Mouse (Mus musculus) left cerebral cortex, adult 2 months (tissue): Measurements from ENCODE around the gene Ankrd63. TPM values are rescaled to one million over a fixed set of nuclear protein-coding genes. Genes with fewer than 3 reads are reported as not detected.

ENCODE experiments used
- DNase-seq, 2 experiments: peaks; one replicate each; pipeline ENCODE4 v3.0.0; 2021 to 2022; ENCODE audit warnings: low spot score in 2 of 2, mixed read lengths in 1 of 2; ENCODE audit errors: extremely low spot score in 1 of 2
- H3K27ac ChIP-seq: fragments of 200-600 bp; 2 replicates; pipeline ENCODE4 v1.8.1; 2022
- H3K4me3 ChIP-seq: fragments of 200-600 bp; 2 replicates; pipeline ENCODE4 v1.8.1; 2022
- CTCF ChIP-seq: fragments of 200-600 bp; IDR thresholded peaks from 2 replicates; pipeline ENCODE4 v1.8.1; 2022; ENCODE audit warnings: antibody characterized with exemption, mild to moderate bottlenecking, moderate library complexity
- intact Hi-C: fragments of 180-260 bp; cut with DNase I; formaldehyde crosslinking; loops from one replicate; pipeline ENCODE4 v1.15.1; 2025
- total RNA-seq, 2 experiments: library from RNA; stranded (reverse); gene quantifications; 2 replicates each; pipeline ENCODE4 v1.2.3; 2021

The Ankrd63 gene
- total RNA-seq, 2 experiments from 2014 or later: 22.3 to 28.5 TPM

GRCm38 (mm10) chr2:118682544-118683260 lies 21.1 kb downstream of the Ankrd63 start:
- DNase-seq: no peak
- TF ChIP-seq CTCF: no peak
- Histone ChIP-seq H3K4me3 (no peak overlapping the region), H3K27ac (no peak overlapping the region)
- intact Hi-C loops: no loop called here

- TF ChIP-seq CTCF: no peak
- intact Hi-C loops: no loop called here
- Histone ChIP-seq H3K4me3 (no peak overlapping the region), H3K27ac (no peak overlapping the region)
- DNase-seq: no peak
Observed at GRCm38 (mm10) chr2:118680926-118681325, 22.8 kb downstream of the Ankrd63 start.

- no peak overlapping the region for H3K4me3 ChIP-seq
- no peak overlapping the region for H3K27ac ChIP-seq
- intact Hi-C loops: no loop called here
- no peak for TF ChIP-seq CTCF
- DNase-seq: no peak
Observed at GRCm38 (mm10) chr2:118679577-118679976, 24.2 kb downstream of the Ankrd63 start.

GRCm38 (mm10) chr2:118677817-118678216 lies 25.9 kb downstream of the Ankrd63 start:
- intact Hi-C loops: no loop called here
- H3K4me3 ChIP-seq: peak overlapping the region; percentile 55
- DNase-seq: no peak

GRCm38 (mm10) chr2:118676839-118677741 lies 26.7 kb downstream of the Ankrd63 start:
- peak overlapping the region; percentile 55 for H3K4me3 ChIP-seq
- TF ChIP-seq CTCF: no peak
- DNase-seq: peak in 1 of 2 experiments; percentile 46
- intact Hi-C loops: no loop called here
- H3K27ac ChIP-seq: peak overlapping the region; percentile 63

More at GRCm38 (mm10) chr2:118677817-118678216, 25.9 kb downstream of the Ankrd63 start:
- peak overlapping the region; percentile 63; the same call in 1 of the 2 replicates for H3K27ac ChIP-seq
- TF ChIP-seq CTCF: no peak

- no peak for TF ChIP-seq CTCF
- DNase-seq: no peak
- intact Hi-C loops: no loop called here
- Histone ChIP-seq H3K4me3 (no peak overlapping the region), H3K27ac (no peak overlapping the region)
Observed at GRCm38 (mm10) chr2:118674500-118674899, 29.3 kb downstream of the Ankrd63 start.

- no peak overlapping the region for H3K27ac ChIP-seq
- intact Hi-C loops: no loop called here
- no peak for DNase-seq
- no peak for TF ChIP-seq CTCF
- H3K4me3 ChIP-seq: no peak overlapping the region
Observed at GRCm38 (mm10) chr2:118673686-118674465, 29.9 kb downstream of the Ankrd63 start.

GRCm38 (mm10) chr2:118671728-118672127 lies 32.0 kb downstream of the Ankrd63 start:
- Histone ChIP-seq H3K4me3 (no peak overlapping the region), H3K27ac (no peak overlapping the region)
- DNase-seq: no peak
- intact Hi-C loops: no loop called here
- TF ChIP-seq CTCF: no peak

- H3K4me3 ChIP-seq: no peak overlapping the region
- intact Hi-C loops: no loop called here
- no peak for TF ChIP-seq CTCF
- H3K27ac ChIP-seq: no peak overlapping the region
- no peak for DNase-seq
Observed at GRCm38 (mm10) chr2:118669785-118670184, 34.0 kb downstream of the Ankrd63 start.

GRCm38 (mm10) chr2:118669245-118669644 lies 34.5 kb downstream of the Ankrd63 start:
- TF ChIP-seq CTCF: no peak
- no peak for DNase-seq
- intact Hi-C loops: no loop called here
- no peak overlapping the region for H3K27ac ChIP-seq
- no peak overlapping the region for H3K4me3 ChIP-seq

- H3K4me3 ChIP-seq: no peak overlapping the region
- DNase-seq: no peak
- TF ChIP-seq CTCF: no peak
- intact Hi-C loops: no loop called here
- H3K27ac ChIP-seq: no peak overlapping the region
Observed at GRCm38 (mm10) chr2:118667181-118667580, 36.6 kb downstream of the Ankrd63 start.
